Mouse (Mus musculus) cerebellum, adult 2 months (tissue): ENCODE data around the gene Fbxo11.

Source experiments
- CTCF ChIP-seq: fragments of 200-500 bp; IDR thresholded peaks from 2 replicates; pipeline ENCODE4 v1.5.1; 2011; ENCODE audit warnings: low read depth, mild to moderate bottlenecking, control low read depth, low read length, moderate library complexity, borderline replicate concordance; ENCODE audit not compliant: insufficient read depth
- POLR2A ChIP-seq: fragments of 200-500 bp; IDR thresholded peaks from 2 replicates; pipeline ENCODE4 v1.6.1; 2011; ENCODE audit warnings: low read length, control low read depth, borderline replicate concordance; ENCODE audit not compliant: insufficient read depth

GRCm38 (mm10) chr17:88107708-88108107 is 42.6 kb upstream of the Fbxo11 start:
- TF ChIP-seq CTCF (no peak), POLR2A (no peak)
